In the genomic region with DNA sequence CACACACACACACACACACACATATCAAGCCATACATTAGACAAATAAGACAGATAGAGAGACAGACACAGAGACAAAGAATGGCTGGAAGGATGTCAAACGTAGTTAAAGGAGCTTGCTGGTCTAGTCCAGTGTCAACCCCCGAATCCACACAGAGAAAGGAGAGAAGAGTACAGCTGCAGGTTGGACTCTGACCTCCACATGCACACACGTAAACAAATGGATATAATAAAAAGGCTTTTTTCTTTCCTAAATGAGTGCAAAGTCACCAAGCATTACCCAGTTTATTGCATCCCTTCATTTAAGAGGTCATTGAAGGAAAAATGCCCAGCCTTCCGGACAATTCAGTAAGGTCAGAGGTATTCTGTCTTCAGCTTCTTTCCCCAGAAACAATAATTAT, we compare ENCODE assay signal across 18 mouse cellular contexts.
A peak's percentile ranks its signal among the peaks of the same experiment; 100 is the strongest.
DNase-seq lines count a peak whose midpoint lies in the region; ATAC-seq lines count a peak whose summit lies in the region.
"Had no signal": no experiment of that assay in that cellular context is flagged by ENCODE, and none has a peak within 500 bp of the region (broad histone marks: within the 10 kb centered on the region; RNA-seq: fewer than 3 reads in every experiment).

No protein-coding gene starts in this region.

- ATAC-seq in intestine, embryonic 15.5 days, result peak; percentile 87
- ATAC-seq in intestine, embryonic 16.5 days, result peak; percentile 89
- ATAC-seq in granulocyte monocyte progenitor cell, adult 5-6 weeks (replicated peaks; ENCODE audit: poor library complexity, severe bottlenecking), result no peak
- ATAC-seq: forebrain, embryonic 13.5 days; forebrain, embryonic 15.5 days; forebrain, postnatal 0 days had no signal

- no peaks in the 10 kb centered on the region for H3K36me3 ChIP-seq in intestine, embryonic 15.5 days
- no peaks in the 10 kb centered on the region for H3K36me3 ChIP-seq in intestine, embryonic 16.5 days (ENCODE audit: control insufficient read depth, insufficient read depth, low read length)
- H3K36me3 ChIP-seq: embryonic facial prominence, embryonic 13.5 days; embryonic facial prominence, embryonic 15.5 days; forebrain, embryonic 15.5 days had no signal

- H3K27ac ChIP-seq in intestine, embryonic 15.5 days, result no peak overlapping the region
- H3K27ac ChIP-seq in intestine, embryonic 16.5 days (ENCODE audit: low read length), result no peak overlapping the region
- H3K27ac ChIP-seq: embryonic facial prominence, embryonic 13.5 days; embryonic facial prominence, embryonic 15.5 days; forebrain, embryonic 13.5 days; forebrain, embryonic 15.5 days had no signal

- no peak overlapping the region for H3K9ac ChIP-seq in intestine, embryonic 15.5 days
- H3K9ac ChIP-seq in intestine, embryonic 16.5 days (ENCODE audit: low read depth, low read length), result no peak overlapping the region
- H3K9ac ChIP-seq: embryonic facial prominence, embryonic 13.5 days; embryonic facial prominence, embryonic 15.5 days; forebrain, embryonic 13.5 days; forebrain, embryonic 15.5 days; forebrain, postnatal 0 days had no signal

- no peaks in the 10 kb centered on the region for H3K9me3 ChIP-seq in intestine, embryonic 15.5 days
- no peaks in the 10 kb centered on the region for H3K9me3 ChIP-seq in intestine, embryonic 16.5 days (ENCODE audit: control insufficient read depth, low read length)
- H3K9me3 ChIP-seq: embryonic facial prominence, embryonic 13.5 days; embryonic facial prominence, embryonic 15.5 days; forebrain, embryonic 13.5 days; forebrain, embryonic 15.5 days had no signal

- 0 out of 2 replicates have a peak, but pooled peaks cover 5% of the 10 kb centered on the region for H3K4me1 ChIP-seq in intestine, embryonic 15.5 days (replicated peaks)
- H3K4me1 ChIP-seq in intestine, embryonic 16.5 days (ENCODE audit: control insufficient read depth, insufficient read depth, low read length), result 0 out of 2 replicates have a peak, but pooled peaks cover 10% of the 10 kb centered on the region
- H3K4me1 ChIP-seq: embryonic facial prominence, embryonic 15.5 days had no signal

- no peak overlapping the region for H3K4me2 ChIP-seq in intestine, embryonic 15.5 days (replicated peaks)
- H3K4me2 ChIP-seq in intestine, embryonic 16.5 days (ENCODE audit: low read depth, low read length), result no peak overlapping the region
- H3K4me2 ChIP-seq: embryonic facial prominence, embryonic 13.5 days; embryonic facial prominence, embryonic 15.5 days; forebrain, embryonic 13.5 days; forebrain, embryonic 15.5 days had no signal

- no peak overlapping the region for H3K4me3 ChIP-seq in intestine, embryonic 15.5 days (replicated peaks)
- no peak overlapping the region for H3K4me3 ChIP-seq in intestine, embryonic 16.5 days (ENCODE audit: low read length)
- H3K4me3 ChIP-seq: embryonic facial prominence, embryonic 13.5 days; embryonic facial prominence, embryonic 15.5 days; forebrain, embryonic 13.5 days; forebrain, embryonic 15.5 days had no signal

- 34% methylated on average over 4 of the region's 4 CpGs for WGBS in intestine, embryonic 15.5 days
- WGBS in intestine, embryonic 16.5 days, result 42% methylated on average over 4 of the region's 4 CpGs
- WGBS in large intestine, adult 2 months, result 30% methylated on average over 4 of the region's 4 CpGs

- peak; percentile 59 for DNase-seq in large intestine, adult 2 months (ENCODE audit: low read depth, low spot score)
- no peak for DNase-seq in adrenal gland, postnatal 14 days
- DNase-seq: adrenal gland, adult 8-10 months; adrenal gland, postnatal 25 days; cerebellum, adult 11-12 months; cerebellum, adult 8-10 months; cerebellum, adult 9-11 months; cerebellum, postnatal 14 days; cerebellum, postnatal 36 days; embryo, embryonic 11 days; forebrain, postnatal 0 days had no signal

- H3K27me3 ChIP-seq in intestine, embryonic 15.5 days (replicated peaks), result no peaks in the 10 kb centered on the region
- no peaks in the 10 kb centered on the region for H3K27me3 ChIP-seq in intestine, embryonic 16.5 days (replicated peaks; ENCODE audit: control insufficient read depth, insufficient read depth, low read length)
- H3K27me3 ChIP-seq: embryonic facial prominence, embryonic 13.5 days; embryonic facial prominence, embryonic 15.5 days; forebrain, embryonic 13.5 days; forebrain, embryonic 15.5 days had no signal
